Mouse (Mus musculus) naive thymus-derived CD4-positive, alpha-beta T cell, adult 2 months (primary cell): ENCODE measurements at regions not wholly inside any gene's neighbourhood (a gene's known extent, or its start where the extent isn't known, plus 50 kb on each side); places are given as distances from the start of the nearest gene placed in this dataset.

Experiments
- DNase-seq: peaks from one replicate; pipeline ENCODE4 v3.0.0-alpha.2; 2011; ENCODE audit warnings: low read depth

GRCm38 (mm10) chr5:148776796-148777659, 152.1 kb downstream of the Katnal1 start:
- DNase-seq, result no peak

- no peak for DNase-seq
These were observed 153.9 kb downstream of the Katnal1 start for GRCm38 (mm10) chr5:148775232-148775631.

- DNase-seq, result no peak
These were observed 154.7 kb downstream of the Katnal1 start for GRCm38 (mm10) chr5:148774446-148774845.

GRCm38 (mm10) chr5:148769452-148769851, 159.7 kb downstream of the Katnal1 start:
- peak; percentile 57 for DNase-seq

- DNase-seq, result no peak
These were observed 160.8 kb downstream of the Katnal1 start for GRCm38 (mm10) chr5:148768346-148768745.

GRCm38 (mm10) chr5:148765993-148766392, 163.1 kb downstream of the Katnal1 start:
- DNase-seq, result no peak

- DNase-seq, result no peak
These were observed 169.0 kb downstream of the Katnal1 start for GRCm38 (mm10) chr5:148760108-148760507.

- no peak for DNase-seq
These were observed 170.3 kb downstream of the Katnal1 start for GRCm38 (mm10) chr5:148758786-148759185.

GRCm38 (mm10) chr5:148757715-148758114, 171.4 kb downstream of the Katnal1 start:
- DNase-seq, result no peak

GRCm38 (mm10) chr5:148757236-148757635, 171.9 kb downstream of the Katnal1 start:
- DNase-seq, result no peak

- peak; percentile 27 for DNase-seq
These were observed 172.7 kb downstream of the Katnal1 start for GRCm38 (mm10) chr5:148756246-148756930.

- no peak for DNase-seq
These were observed 173.3 kb downstream of the Katnal1 start for GRCm38 (mm10) chr5:148755807-148756206.

GRCm38 (mm10) chr5:148754896-148755295, 174.2 kb downstream of the Katnal1 start:
- DNase-seq, result no peak

- no peak for DNase-seq
These were observed 174.8 kb downstream of the Katnal1 start for GRCm38 (mm10) chr5:148754363-148754762.

- no peak for DNase-seq
These were observed 175.7 kb downstream of the Katnal1 start for GRCm38 (mm10) chr5:148753457-148753856.

GRCm38 (mm10) chr5:148751980-148752379, 177.1 kb downstream of the Katnal1 start:
- no peak for DNase-seq

- no peak for DNase-seq
These were observed 179.0 kb downstream of the Katnal1 start for GRCm38 (mm10) chr5:148750002-148750734.

GRCm38 (mm10) chr5:148747972-148748764, 181.0 kb downstream of the Katnal1 start:
- DNase-seq, result no peak

GRCm38 (mm10) chr5:148747549-148747948, 181.6 kb downstream of the Katnal1 start:
- DNase-seq, result no peak

GRCm38 (mm10) chr5:148746726-148747125, 182.4 kb downstream of the Katnal1 start:
- DNase-seq, result peak; percentile 28

- DNase-seq, result no peak
These were observed 184.3 kb downstream of the Katnal1 start for GRCm38 (mm10) chr5:148744676-148745391.
